Mouse (Mus musculus): ENCODE data around the gene Selenop.

DNA sequence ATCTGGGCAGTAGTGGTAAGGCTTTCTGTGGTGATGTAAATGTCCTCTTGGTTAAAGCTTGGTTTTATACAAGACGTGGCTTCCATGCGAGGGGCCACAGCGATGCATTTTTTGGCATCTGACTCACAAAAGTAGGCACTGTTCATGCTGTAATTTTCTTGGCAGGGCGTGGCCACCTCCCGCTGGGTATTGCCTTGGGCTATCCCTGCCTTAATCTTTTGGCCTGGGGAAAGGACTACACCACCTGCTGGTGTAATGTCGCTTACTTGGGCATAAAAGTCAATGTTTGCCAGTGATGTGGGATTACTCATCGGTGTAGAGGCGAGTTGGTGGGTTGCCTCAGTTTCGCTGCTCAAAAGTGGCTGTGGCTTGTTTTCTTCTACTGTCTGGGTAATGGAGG, 51.6 kb downstream of the Selenop start:
- TF ChIP-seq CTCF (IDR thresholded peaks at IDR 0.05; ENCODE audit: low read depth) (no peak), EP300 (IDR thresholded peaks at IDR 0.05; ENCODE audit: low read depth) (no peak)
